Mouse (Mus musculus) spleen, adult 18-20 months (tissue): ENCODE data around the gene Ccrl2.

ENCODE experiments used
- DNase-seq, 2 experiments: peaks; one replicate each; pipeline ENCODE4 v3.0.0; 2022; ENCODE audit warnings: mixed read lengths in 2 of 2

The Ccrl2 gene

DNA sequence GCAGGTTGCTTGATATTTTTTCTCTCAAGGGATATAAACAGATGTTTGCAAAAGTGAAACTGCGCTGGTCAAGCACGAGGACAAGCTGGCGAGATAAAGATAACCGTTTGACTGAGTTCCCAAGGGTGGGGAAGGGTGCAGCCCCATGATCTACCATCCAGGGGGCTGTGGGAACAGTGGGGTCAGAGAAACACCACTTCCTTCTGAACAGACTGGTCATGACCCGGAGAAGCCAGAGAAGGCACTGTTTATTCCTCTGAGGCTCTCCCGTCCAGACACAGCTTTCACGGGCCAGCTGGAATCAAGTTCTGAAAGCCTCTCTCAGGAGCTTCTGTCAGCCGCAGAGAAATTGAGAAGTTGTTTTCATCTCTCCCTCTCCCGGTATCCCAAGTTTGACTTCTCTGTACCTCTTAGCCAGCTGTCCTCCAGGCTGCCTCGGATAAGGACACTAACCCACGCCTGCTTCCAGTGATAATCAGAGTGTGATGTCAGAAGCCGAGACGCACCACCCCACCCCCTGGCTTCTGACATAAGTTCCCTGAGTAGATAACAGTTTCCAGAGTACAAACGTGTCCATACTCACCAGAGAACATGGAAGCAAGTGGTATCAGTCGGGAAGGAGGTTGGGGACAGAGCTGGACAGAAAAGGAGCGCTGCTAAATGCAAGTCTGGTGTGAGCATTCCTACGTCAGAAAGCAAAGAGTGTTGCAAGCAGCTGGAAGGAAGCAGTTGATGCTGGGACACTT is at the start of gene Ccrl2:
Ccrl2 (minus strand) TSS at position 722 of the 746 bp plus-strand sequence.
- DNase-seq = peak in 1 of 2 experiments; percentile 31

DNA sequence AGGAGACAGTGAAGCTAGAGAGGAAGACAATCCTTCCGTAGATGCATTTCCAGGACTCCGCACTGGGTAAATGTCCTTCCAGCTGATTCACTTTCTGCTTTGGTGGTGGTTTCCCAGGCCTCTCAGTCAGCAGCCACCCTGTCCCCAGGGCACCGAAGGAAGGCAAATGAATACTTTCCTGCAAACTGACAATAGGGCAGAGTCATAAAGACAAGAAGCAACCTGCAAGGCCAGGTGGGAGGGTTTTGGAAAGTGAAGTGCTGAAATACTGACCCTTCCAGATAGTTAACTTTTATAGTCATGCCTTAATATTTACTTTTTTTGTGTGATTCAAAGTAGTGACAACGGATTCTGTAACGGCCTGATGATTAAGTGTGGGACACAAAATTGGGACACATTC is 46.6 kb upstream of the Ccrl2 start:
- no peak for DNase-seq

DNA sequence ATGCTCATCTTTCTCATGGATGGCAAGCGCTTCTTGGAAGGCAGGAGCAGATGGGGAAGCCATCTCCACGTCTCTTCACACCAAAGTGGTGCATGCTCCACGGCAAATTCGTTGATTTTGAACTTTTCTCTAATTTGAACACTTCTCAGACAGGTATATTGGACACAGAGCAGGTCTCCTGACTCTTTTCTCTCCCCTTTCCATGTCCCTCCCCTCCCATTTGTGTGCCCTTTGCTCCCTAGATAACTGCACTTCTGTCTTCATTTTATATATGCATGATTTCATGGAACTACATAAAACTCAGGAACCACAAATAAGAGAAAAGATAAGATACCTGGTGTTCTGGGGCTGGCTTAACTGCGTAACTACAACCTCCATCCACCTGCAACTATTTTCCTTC is 46.0 kb upstream of the Ccrl2 start:
- no peak for DNase-seq

DNA sequence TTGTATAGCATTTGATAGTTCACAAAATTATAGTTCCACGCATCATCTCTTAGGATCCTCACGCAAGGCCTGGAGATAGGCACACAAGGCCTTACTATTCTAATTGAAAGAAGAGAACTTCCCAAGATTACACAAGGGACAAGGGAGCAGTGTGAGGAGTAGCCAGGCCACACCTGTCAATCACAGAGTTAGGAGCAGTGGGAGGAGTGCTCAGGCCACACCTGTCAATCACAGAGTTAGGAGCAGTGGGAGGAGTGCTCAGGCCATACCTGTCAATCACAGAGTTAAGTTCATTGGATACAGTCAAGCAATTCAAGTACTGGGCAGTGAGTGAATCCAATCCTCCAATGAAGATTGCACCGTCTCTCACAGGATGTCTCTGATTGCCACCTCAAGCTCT is 43.1 kb upstream of the Ccrl2 start:
- DNase-seq = no peak

DNA sequence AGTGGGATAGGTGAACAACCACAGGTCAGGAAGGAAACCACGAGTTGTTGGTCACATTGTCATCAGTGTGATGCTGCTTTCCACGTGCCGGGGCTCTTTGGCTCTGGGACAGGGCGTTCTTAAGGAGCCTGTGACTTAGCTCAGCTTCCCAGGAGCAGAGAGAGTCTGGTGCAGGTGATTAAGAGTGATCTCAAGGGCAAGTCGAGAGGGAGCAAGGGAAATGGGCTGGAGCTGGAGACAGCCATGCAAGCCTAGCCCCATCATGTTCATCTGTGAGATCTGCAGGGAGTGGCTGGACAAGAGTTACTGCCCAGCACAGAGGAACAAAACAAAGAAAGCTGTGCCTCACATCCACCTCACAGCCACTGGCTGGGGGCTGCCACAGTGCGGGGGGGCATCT is 40.2 kb upstream of the Ccrl2 start:
- no peak for DNase-seq

- no peak for DNase-seq
Measured at GRCm38 (mm10) chr9:111096419-111097326, 39.4 kb upstream of the Ccrl2 start.

GRCm38 (mm10) chr9:111095710-111096109 is 38.4 kb upstream of the Ccrl2 start:
- DNase-seq = no peak

DNA sequence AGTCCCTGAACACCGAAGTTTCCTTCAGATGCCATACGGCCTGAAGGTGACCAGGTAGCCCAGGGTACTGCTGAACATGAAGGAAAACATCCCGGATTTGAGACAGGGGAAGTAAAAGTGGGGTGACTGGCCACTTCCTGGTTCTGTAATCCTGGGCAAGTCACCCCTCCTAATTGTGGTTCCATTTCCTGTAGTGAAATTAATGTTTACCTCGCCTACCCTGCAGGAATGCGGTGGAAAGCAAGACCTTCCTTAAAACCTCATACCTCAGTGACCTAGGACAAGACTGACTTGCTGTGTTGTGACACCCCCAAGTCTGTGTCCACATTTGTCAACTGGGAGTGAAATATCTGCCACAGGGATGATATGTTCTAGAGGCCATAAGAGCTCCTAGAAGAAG is 37.3 kb upstream of the Ccrl2 start:
- no peak for DNase-seq

- DNase-seq = peak in 1 of 2 experiments; percentile 54
Measured at GRCm38 (mm10) chr9:111093094-111093493, 35.8 kb upstream of the Ccrl2 start.

DNA sequence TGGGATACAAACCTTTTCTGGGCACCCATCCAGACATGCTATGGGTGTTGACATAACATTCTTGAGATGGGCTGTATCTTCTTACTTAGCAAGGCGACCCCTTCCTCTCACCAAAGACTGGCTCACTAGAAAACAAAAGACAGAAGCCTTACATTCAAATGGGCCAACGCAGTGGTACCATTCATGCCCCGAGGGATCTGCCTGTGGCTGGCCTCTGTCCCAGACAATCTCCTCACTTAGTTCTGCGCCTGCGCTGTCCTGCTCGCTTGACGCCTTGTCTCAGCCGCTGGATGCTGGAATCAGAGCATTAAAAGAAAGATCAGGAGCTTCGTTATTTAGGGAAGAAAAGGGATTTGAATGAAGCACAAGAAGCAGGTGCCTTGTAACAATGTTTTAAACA is 35.3 kb upstream of the Ccrl2 start:
- no peak for DNase-seq

GRCm38 (mm10) chr9:111088886-111089285 is 31.6 kb upstream of the Ccrl2 start:
- no peak for DNase-seq

- DNase-seq = no peak
Measured at GRCm38 (mm10) chr9:111087960-111088359, 30.6 kb upstream of the Ccrl2 start.

DNA sequence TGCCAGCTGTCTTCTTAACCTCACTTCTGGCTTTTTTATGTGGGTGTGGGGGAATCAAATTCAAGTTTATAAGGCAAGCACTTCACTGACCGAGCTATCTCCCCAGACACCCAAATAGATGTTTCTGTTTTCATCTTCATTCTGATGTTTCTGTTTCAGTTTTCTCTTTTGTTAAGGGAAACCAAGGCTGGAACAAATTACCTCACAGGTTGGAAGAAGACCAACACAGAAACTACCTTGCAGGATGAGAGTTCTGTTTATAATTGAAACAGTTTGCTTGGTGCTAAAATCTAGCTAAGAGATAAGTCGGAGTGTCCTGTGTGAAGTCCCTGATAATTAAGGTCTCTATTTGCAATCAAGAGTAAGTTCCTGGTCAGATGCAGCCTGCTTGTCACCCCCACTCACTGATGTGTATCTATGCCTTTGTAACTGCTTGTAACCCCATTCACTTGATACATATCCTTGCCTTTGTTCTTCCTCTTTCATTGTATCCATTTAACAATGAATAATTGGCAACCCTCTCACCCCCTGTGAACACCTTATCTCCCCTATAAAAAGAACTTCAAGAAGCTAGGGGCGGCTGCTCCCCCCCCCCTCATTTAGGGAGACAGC is 29.8 kb upstream of the Ccrl2 start:
- DNase-seq = no peak

DNA sequence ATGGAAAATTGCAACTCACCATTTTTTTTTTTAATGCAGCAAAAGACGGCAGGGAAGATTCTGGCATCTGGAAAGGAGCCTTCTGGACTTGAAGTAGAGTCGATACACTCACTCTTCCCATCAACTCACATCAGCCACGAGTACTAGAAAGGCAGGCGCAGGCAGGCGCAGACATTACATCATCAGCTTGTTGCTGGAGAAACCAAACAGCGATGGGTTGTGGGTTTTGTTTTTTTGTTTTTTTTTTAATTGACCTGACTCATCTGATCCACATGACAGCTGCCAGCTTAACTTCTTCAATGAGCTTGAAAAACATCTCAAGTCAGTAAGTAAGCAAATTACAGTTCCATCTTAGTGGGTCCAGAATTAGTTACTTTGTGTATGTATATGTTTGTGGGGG is 28.8 kb upstream of the Ccrl2 start:
- no peak for DNase-seq

- DNase-seq = no peak
Measured at GRCm38 (mm10) chr9:111085329-111085728, 28.0 kb upstream of the Ccrl2 start.

- DNase-seq = no peak
Measured at GRCm38 (mm10) chr9:111081765-111082164, 24.4 kb upstream of the Ccrl2 start.

- DNase-seq = no peak
Measured at GRCm38 (mm10) chr9:111080801-111081200, 23.5 kb upstream of the Ccrl2 start.

DNA sequence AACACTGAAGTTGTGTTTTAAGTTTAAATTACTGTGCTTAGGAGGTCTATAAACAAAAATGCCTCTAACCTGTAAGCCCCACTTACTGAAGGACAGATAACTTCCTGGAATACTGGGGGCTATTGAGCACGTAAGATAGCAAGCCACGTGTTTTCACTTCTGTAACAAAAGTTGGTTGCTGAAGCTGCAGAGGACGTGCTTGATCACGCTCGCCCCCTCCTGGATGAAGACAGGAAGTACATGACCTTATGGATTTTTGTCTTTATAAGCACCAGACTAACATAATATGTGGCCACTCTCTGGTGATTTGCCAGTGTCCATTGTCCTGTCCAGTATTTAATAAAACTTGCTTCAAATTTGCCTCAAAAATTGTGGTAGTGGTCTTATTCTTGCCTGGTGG is 20.4 kb upstream of the Ccrl2 start:
- DNase-seq = no peak

GRCm38 (mm10) chr9:111072971-111073370 is 15.7 kb upstream of the Ccrl2 start:
- DNase-seq = no peak

GRCm38 (mm10) chr9:111072175-111072574 is 14.9 kb upstream of the Ccrl2 start:
- DNase-seq = no peak

- DNase-seq = peak in 1 of 2 experiments; percentile 58
Measured at GRCm38 (mm10) chr9:111070546-111070961, 13.2 kb upstream of the Ccrl2 start.

DNA sequence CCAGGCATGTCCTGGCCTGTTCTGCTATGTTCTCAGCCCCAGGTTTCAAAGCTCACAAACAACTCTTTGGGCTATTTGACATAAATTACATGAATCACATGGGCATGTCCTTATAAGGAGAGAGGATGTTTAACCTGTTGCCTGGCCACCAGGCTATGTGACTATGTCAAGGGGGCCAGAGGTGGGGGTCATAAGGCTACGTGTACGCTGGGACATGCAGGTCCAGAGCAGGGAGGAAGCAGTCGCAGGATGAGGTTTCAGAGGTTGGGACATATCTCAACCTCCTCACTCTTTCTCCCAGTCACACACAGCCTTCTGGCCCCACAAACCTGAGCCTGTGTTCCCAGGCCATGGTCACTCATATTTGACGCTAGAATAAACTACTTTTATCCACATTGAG is 9.7 kb upstream of the Ccrl2 start:
- no peak for DNase-seq

DNA sequence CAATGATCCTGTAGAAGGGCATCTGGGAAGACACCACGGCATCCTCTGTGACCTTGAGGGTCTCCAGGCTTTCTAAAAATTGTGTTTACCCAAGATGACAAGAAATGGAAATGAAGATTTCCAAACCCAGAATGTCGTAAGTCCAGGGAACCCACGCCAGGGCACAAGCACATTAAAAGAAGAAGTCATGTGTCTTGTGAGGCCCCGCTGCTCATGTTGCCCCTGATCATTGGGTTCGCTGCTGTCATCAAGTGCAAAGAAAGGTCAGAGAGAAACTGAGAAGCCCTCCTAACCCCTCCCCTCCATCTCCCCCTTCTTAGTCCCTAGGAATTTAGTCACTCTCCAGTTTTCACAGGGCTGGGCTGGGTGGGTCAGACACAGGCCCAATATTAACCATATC is 5.5 kb upstream of the Ccrl2 start:
- no peak for DNase-seq
